Mouse (Mus musculus): ENCODE results near the gene 5530401A14Rik.

5530401A14Rik gene

DNA sequence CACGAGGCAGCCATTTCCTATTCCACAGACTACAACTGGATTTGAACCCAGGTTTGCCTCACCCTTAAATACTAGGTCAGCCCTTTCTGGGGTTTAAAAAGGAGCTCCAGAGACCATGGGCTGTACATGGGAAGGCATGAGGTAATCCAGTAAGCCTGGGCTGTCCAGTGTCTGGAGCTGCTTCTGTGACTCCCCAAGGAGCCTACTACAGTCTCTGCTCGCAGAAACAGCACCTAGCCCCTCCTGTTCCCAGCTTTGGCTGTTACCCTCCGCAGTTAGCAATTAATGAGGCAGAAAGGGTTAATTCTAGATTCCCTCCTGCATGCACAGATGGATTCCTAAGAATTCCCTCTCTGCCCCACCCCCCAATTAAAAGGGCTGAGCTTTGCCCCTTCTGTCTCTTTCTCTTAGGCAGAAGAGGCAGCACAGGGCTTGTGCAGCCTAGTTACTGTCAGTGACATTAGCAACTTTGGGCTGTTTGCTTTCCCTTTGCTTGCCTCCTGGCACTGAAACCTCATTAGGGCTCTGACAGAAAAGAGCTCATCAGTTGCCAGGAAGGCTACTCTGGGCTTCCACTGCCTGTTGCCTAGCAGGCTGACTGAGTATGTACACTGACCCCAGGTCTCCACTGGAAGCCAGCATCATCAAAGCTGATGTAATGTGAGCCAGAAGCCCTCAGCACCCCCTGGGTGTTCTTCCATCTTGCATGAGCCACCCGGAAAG lies at the start of gene 5530401A14Rik:
5530401A14Rik (plus strand) TSS at position 424 of the 723 bp plus-strand sequence.
- DNase-seq (ENCODE audit: low read depth, low spot score): peak; percentile 17

DNA sequence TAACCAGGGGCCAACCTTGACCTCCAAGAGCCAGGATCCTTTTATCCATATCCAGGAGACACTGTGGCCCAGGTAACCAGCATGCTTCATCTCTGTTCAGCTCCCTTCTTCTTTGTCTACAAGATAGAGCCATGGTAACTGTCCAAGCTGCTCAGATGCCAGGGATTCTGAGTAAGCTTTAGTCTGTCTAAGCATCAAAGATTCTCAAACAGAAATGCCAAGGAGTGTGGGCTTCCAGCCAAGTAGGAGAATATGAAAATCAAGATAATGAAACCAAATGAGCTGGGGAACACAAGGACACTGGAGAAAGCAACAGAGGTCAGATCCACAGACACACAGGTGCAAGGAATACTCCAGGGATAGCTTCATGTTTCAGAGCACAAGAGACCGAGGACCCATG lies 45.7 kb upstream of the 5530401A14Rik start:
- DNase-seq (ENCODE audit: low read depth, low spot score): no peak

DNA sequence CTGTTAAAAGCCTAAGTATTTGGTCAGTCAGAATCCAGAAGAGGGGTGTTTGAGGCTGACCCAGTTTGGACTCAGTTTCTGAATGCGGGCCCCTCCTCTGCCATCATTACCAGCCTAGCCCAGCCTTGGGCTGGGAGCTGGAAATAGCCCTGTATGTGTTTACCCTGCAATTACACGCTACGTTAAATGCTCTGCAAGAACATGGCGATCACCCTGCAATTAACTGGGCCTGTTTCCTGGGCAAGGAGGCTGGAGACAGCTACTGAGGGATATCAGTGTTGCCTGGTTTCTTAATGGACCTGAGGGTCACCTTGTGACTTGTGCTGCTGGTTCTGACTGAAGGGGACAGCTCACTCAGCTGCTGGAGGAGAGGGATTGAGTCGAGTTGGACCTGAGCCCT lies 43.9 kb upstream of the 5530401A14Rik start:
- DNase-seq (ENCODE audit: low read depth, low spot score): no peak

DNA sequence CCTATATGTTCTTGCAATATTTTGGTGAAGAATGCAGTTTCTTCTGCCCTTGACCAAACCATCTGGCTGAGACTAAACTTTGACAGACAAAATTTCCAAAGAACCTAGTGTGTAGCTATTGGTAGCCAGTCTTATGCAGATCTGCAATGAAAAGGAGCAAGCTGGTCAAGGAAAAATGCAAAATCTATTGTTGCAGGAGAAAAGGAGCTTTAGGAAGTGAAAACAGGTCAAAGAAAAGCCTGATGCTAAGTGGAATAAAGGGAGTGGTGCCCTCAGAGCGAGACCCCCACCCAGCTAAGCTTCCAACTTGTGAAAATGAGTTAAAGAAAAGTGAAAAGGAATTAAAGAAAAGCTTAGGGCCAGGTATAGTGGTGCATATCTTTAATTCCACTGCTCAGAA lies 28.1 kb upstream of the 5530401A14Rik start:
- DNase-seq (ENCODE audit: low read depth, low spot score): no peak

DNA sequence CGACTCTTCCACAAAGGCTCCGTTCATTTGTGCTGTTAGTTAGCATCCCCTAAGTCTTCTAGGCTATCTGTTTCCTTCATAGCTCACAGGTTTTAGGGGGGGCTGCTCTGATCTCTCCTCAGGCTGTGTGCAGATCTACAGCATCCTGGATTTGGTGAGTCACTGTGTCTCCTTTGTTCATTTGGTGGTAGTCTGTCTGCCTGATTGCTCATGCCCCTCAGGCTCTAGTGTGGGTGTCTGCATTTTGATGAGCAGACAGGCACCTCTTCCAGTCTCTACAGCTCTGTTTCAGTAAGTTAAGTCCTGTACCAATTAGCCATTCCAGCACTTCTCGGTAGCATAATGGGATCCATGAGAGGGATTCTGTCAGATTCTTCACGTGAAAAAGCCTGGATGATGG lies 22.0 kb upstream of the 5530401A14Rik start:
- DNase-seq (ENCODE audit: low read depth, low spot score): no peak

DNA sequence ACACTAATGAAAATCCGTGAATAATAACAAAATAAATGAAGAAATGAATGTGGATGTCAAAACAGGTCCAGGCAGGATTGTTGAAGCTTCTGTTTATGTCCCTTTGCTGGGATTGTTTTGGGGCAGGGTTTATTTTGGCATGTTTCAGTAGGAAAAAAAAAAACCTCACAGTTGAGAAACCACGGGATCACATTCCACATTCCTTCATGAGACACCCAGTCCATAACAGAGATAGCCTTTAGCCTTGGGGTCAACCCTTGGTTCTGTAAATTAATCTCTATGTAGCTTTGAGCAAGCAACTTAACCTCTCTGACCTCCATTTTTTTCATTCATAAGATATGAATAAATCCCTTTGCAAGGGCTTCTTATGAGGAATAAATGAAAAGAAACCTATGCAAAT lies 19.5 kb upstream of the 5530401A14Rik start:
- DNase-seq (ENCODE audit: low read depth, low spot score): no peak

DNA sequence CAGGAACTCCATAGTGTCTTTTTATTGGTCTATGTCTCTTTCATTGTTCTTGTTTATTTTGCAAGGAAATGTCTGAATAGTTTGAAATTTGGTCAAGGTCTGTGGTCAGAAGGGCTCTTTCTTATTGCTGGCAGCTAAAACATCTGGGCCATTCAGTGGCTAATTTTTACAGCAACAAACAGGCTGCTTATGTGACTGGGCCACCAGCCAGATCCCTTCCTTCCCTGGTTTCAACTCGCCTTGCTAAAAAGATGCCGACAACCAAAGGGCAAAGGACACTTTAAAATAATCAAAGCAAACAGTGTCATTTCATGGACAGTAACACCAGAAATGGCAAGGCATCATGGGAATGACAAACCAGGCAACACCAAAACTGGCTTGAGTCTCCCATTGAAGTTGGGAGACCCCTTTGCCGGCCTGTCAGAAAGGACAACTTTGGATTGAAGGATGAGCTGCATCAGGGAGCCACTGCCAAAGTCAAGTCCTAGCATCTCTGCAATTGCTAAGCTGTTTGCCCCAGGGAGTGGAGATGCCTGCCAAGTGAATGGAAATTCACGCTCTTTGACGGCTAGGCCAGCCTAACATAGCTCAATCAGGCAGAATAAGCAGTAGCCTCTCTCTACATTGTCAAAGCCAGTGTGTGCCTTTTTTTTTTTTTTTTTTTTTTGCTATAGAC lies 15.3 kb upstream of the 5530401A14Rik start:
- DNase-seq (ENCODE audit: low read depth, low spot score): no peak

DNA sequence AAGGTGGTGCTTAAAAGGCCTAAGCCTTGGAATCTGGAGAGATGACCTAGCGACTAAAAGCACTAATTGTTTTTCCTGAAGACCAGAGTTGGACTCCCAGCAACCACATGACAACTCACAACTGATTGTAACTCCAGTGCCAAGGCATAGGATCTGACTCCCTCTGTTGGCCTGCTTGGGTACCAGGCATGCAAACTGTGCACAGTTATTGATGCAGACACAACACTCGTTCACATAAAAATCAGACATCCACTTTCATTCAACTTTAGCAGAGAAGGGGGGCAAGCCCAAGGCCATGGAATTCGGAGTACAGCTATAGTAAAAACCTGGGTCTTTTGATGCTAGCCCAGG lies 14.8 kb upstream of the 5530401A14Rik start:
- no peak for DNase-seq (ENCODE audit: low read depth, low spot score)

DNA sequence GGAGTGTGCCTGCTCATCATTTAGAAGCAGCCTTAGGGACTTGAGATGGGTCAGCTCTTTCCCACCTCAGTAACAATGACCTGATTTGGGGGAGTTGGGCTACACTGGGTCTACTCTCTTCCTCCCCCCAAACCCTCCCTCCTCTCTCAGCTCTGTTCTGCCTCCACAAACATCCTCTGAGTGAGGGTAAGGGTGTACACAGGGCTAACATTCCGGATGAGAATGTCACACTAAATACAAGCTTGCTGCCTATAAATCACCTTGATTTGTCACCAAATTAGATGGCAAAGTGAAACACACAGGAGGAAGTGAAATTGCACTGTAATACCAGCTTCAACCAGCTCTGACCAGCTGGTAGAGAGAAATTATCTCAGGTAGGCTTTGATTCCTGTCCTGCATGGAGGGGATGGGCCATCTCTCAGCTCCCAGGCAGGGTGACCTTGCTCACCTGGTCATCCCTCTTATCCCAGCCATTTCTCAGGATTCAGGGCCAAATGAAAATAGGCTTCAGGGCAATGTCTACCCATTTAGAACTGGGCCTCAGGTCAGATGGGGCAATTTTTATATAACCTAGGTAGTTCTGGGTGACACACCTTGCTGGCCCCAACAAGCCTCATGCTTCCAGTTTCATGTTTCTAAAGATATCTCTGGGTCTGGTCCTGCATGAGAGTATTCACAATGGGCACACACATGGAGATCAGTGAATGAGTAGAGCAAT lies 12.5 kb upstream of the 5530401A14Rik start:
- no peak for DNase-seq (ENCODE audit: low read depth, low spot score)

DNA sequence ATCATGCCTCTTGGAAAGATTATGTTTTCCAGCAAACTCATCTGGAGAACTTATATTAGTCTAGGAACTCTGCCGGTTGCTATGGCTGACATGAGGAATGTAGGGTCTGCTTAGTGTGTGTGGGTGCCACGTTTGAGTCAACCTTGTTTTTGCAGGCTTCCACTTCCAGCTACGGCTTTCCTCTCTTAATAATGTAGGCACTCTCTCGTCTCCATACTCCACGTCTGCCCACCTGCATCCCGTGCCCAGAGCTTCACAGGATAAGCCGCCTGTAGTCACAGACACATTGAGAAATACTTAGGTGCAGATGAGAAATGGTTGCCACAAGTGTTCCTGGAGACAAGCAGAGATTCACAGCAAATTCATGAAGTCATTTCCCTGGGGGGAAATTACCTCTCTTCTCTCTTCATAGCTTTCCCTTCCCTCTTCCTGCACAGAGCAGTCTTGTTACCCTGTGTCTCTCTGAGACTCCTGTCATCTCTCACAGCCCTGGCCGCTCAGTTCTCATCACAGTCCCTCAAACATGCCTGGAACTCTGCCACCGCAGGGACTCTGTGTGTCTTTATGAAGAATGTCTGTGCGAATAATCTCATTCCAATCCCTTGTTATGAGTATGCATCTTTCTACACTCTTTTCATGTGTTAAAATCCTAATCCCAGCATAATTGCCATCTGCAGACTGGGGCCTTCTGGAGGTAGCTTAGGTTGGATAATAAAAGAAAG lies 5.3 kb downstream of the 5530401A14Rik start:
- DNase-seq (ENCODE audit: low read depth, low spot score): no peak

DNA sequence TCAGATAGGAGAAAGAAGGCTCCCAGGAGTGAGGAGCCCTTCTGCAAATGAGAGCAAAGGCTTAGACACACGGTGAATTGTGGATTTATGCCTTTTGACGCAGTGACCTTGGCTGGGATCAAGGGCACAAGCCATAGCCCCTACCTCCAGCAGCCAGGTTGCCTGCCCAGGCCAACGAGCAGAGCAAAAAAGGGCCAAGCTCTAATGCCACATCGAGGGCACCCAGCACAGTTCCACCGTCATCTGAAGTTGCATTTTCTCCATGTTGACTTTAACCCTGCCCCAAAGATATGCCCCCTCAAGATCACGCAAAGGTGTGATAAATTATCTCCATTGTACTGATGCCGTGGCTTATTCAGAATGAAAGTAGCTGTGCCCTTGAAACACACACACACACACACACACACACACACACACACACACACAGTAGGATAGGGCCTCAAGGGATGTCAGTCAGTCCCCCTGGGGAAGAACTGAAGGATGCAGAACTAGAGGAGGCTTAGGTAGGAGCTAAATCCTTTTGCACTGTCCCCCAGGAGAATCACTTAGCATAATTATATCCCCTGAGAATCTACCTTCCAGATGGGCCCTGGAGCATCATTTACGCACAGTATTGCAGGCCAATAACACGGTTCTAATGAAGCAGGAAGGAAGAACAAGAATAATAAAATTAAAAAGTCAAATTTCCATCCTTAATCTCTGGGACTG lies 11.2 kb downstream of the 5530401A14Rik start:
- DNase-seq (ENCODE audit: low read depth, low spot score): no peak

DNA sequence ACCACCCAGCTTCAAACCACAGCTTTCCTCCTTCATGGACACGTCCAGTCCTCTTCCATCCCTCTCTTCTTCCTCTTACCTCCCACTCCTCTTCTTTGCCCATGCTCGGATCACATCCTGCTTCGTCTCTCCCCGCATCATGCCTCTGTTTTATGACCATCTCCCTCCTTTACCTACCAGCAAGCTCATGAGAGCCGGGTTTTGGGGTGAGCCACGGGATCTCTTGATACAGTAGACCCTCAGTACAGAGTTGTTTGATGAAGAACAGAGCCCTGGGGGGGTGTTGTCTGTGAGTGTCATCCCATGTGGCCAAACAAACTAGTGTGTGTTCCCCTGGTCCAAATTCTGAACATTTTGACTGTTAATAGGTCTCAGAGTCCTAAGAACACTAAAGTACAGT lies 36.0 kb downstream of the 5530401A14Rik start:
- no peak for DNase-seq (ENCODE audit: low read depth, low spot score)

DNA sequence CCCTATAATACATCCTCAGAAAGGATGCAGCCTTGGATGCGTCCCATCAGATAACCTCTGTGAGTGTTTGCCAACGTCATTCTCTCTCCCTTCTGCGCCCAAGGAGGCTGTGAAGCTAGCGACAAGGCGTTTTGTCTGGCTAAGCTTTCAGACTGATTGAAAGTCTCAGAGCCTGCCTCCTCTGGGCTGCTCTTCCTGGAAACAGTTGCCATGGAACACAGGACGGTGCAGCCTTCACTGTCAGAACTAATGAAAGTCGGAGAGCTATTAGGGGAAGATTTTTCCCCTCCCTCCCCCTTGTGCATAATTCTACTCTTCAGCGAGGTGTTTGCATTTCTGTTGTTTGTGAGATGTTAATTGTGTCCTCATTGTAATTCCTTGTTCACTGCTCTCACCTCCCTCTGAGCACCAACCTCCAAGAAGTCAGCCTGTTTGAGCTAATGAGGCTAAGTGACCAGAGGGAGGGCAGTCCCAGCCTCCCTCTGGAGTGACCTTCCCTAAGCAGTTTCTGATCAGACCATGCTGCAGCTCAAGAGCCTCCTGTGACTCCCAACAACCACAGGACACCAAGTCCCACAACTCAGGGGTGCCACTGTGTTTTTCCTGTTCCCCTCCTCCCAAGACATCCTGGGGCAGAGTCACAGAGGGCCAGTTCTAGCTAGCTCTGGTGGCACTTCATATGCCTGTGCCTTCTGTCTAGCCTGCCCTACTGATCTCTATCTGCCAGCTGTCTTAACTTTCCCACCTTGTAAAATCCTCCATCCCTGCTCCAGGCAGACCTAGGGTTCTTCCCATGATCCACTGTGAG lies 37.3 kb downstream of the 5530401A14Rik start:
- DNase-seq (ENCODE audit: low read depth, low spot score): no peak

DNA sequence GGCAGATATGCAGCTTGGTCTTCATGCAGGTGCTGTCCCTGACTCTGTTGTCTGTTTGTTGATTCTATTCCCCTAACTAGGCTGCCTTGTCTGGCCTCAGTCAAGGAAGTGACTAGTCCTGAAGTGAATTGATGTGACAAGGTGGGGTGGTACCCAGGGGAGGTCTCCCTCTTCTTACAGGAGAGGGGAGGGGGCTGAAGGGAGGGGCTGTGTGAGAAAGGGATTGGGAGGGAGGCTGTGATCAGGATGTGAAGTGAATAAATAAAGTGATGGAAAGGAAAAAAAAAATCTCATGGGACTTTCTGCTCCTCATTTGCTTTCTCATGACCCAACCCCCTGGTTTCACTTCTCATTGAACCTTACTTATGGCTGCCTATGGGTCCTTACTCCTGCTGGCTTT lies 41.8 kb downstream of the 5530401A14Rik start:
- DNase-seq (ENCODE audit: low read depth, low spot score): no peak

DNA sequence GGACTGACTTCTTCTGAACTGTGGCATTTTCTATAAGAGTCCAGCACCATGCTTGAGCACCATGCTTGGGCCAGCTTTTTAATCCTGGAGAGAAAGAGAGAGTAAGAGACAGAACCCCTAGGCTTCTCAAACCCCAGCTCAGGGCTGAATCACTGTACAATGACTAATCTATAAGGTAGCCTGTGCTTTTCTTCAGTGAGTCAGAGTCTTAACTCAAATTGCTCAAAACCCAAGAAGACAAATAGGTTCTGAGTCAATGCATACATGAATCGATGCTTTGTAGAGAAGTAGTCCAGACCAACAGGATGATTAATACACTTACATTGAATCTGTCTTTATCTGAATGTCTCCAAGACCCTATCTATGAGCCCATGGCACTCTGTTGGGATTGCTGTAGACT lies 48.3 kb downstream of the 5530401A14Rik start:
- no peak for DNase-seq (ENCODE audit: low read depth, low spot score)

DNA sequence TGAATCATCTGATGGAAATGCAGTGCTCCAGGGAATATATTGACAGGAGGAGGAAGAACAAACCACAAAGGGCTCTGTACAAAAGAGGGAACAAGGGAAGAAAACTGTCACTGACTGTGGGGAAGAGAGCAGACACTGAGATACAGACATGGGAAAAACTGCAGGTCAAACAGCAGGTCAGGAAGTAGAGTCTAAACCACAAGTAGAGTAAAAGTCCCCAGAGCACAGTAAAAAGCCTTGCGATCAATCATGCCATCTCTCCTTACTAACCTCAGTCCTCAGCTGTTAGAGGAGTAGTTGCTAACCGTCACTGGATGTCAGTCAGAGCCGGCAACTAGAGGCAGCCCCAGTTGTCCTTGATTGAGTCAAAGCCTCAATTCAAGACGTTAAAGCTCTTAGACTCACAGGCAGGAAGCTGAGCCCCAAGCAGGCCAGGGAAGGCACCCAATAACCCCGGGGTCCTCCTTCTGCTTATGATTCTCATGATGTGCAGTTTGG lies 49.0 kb downstream of the 5530401A14Rik start:
- DNase-seq (ENCODE audit: low read depth, low spot score): no peak

DNA sequence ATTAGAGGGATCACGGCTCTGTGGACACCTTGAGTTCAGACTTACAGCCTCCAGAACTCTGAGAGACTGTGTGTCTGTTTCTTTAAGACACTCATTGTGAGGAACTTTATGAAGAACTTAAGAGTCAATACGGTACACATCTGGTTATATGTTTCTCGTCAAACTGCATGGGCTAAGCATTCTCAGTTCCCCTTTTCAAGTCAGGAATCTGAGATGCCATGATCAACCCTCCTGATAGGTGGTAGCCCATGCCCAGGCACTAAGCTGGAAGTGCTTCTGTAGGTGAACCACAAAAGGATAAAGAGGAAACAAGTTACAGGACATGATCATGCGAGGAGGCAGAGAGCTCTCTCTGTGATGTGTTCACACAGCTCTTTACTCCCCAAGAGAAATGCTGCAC lies 52.6 kb downstream of the 5530401A14Rik start:
- no peak for DNase-seq (ENCODE audit: low read depth, low spot score)

DNA sequence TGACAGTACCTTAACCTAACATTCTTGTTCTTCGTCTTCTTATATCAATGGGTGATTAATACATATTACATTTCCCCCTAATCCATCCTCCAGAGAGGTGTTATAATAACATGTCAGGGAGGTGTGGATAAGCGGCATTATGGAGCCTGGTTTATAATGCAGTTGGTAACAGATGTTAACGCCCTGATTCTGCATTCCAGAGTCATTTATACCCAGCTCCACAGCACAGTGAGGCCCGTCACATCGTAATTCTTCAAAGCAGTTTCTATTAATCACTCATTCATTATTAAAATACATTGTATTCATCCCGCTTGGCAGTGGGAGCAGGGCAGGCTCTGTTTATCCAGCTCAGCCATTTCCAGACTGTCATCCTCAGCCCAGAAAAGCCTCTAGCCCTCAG lies 55.0 kb downstream of the 5530401A14Rik start:
- DNase-seq (ENCODE audit: low read depth, low spot score): no peak

DNA sequence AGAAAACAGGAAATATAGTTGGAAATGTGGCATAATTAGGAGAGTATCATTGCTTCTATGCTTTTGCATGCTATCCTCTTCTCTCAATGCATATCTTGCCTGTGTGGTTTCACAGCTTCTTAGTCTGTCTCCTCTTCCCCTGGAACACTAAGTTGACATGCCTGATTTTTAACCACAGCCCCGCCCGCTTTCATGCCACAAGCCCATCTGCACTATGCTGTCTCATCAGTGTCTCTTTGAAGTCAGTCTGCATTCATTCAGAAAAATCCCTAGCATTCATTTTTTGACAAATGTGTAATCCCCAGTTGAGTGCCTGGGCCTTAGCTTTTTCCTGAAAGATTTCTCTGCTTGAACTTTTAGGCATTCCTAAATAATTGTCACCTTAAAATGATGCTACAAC lies 62.6 kb downstream of the 5530401A14Rik start:
- DNase-seq (ENCODE audit: low read depth, low spot score): no peak

DNA sequence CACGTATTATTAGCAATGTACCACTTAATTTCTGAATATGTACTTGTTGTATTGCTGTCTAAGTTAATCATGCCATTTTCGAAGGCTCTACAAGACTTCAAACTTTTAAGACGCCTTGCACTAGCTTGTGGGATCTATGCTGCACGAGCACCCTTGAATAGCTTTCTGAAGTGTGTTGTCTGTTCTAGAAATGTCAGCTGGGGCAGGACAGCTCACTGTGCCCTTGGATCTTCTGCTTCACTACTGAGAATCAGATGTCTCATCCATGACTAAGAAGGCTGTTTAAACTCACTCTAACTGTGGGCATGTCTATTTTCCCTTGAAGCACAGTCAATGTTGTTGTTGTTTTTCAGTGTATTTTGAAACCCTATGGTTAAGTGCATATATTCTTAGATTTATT lies 63.2 kb downstream of the 5530401A14Rik start:
- no peak for DNase-seq (ENCODE audit: low read depth, low spot score)

DNA sequence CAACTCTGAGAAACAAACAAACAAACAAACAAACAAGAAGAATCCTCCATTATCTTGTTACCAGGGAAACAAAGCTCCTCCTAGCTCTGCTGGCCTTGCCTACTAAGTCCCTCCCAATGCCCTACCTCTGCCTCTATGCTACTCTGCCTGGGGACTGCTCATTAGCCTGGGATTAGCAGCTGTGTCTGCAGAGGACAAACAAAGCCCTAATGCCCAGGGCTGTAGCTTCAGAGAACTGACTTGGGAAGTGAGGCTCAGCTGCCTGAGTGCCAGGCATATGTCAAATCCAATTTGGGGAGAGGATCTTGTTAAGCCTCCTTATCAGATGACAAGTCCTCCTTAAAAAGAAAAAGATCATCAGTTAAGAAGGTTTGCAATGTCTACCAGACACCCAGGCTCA lies 65.9 kb downstream of the 5530401A14Rik start:
- peak; percentile 71 for DNase-seq (ENCODE audit: low read depth, low spot score)
